ENCODE assay signal across 9 mouse cellular contexts in genomic region chr7:119850737-119851136, GRCm38 (mm10). TPM values are rescaled to one million over a fixed set of nuclear protein-coding genes. Genes with fewer than 3 reads are reported as not detected.
A peak's percentile ranks its signal among the peaks of the same experiment; 100 is the strongest.
DNase-seq lines count a peak whose midpoint lies in the region; ATAC-seq and TF ChIP-seq lines count a peak whose summit lies in the region.
"Had no signal": no experiment of that assay in that cellular context is flagged by ENCODE, and none has a peak within 500 bp of the region (broad histone marks: within the 10 kb centered on the region; RNA-seq: fewer than 3 reads in every experiment).

No protein-coding gene starts in this region.

- peak; percentile 75 for TF ChIP-seq EP300 in heart, adult 2 months (IDR thresholded peaks at IDR 0.05; ENCODE audit: insufficient read depth, low read depth, low read length)

- H3K4me3 ChIP-seq in heart, adult 2 months: no peak overlapping the region
- H3K4me3 ChIP-seq in heart, embryonic 12.5 days: no peak overlapping the region
- no peak overlapping the region for H3K4me3 ChIP-seq in myocyte
- no peak overlapping the region for H3K4me3 ChIP-seq in midbrain, embryonic 15.5 days
- H3K4me3 ChIP-seq: limb, embryonic 10.5 days had no signal

- H3K79me2 ChIP-seq in heart, adult 2 months (replicated peaks; ENCODE audit: control insufficient read depth, insufficient read depth, low read length): no peaks in the 10 kb centered on the region
- H3K79me2 ChIP-seq in myocyte (ENCODE audit: control insufficient read depth, insufficient read depth): no peaks in the 10 kb centered on the region

- no peak overlapping the region for H3ac ChIP-seq in myocyte (ENCODE audit: control insufficient read depth, insufficient read length)

- TF ChIP-seq POLR2A in heart, adult 2 months (IDR thresholded peaks at IDR 0.05; ENCODE audit: insufficient read depth, low read depth, low read length): no peak
- no peak for TF ChIP-seq POLR2A in myocyte (IDR thresholded peaks at IDR 0.05; ENCODE audit: insufficient read length, low read depth)

- no peak overlapping the region for H3K9ac ChIP-seq in heart, adult 2 months (ENCODE audit: low read depth, low read length)
- H3K9ac ChIP-seq in heart, embryonic 12.5 days: no peak overlapping the region
- H3K9ac ChIP-seq in midbrain, embryonic 15.5 days: no peak overlapping the region

- ATAC-seq in heart, embryonic 12.5 days (ENCODE audit: insufficient number of reproducible peaks, low FRiP score): no peak
- no peak for ATAC-seq in midbrain, embryonic 15.5 days (replicated peaks)

- no peak overlapping the region for H3K27ac ChIP-seq in heart, adult 2 months
- H3K27ac ChIP-seq in heart, embryonic 12.5 days (ENCODE audit: poor library complexity, severe bottlenecking): no peak overlapping the region
- no peak overlapping the region for H3K27ac ChIP-seq in midbrain, embryonic 15.5 days
- H3K27ac ChIP-seq: limb, embryonic 10.5 days had no signal

- H3K27me3 ChIP-seq in heart, adult 2 months (ENCODE audit: control insufficient read depth, insufficient read depth, low read length): no peaks in the 10 kb centered on the region
- H3K27me3 ChIP-seq in heart, embryonic 12.5 days (replicated peaks): no peaks in the 10 kb centered on the region
- H3K27me3 ChIP-seq in myocyte (ENCODE audit: control insufficient read depth, insufficient read depth, insufficient read length): no peaks in the 10 kb centered on the region
- no peaks in the 10 kb centered on the region for H3K27me3 ChIP-seq in midbrain, embryonic 15.5 days (replicated peaks)

- H3K4me1 ChIP-seq in heart, adult 2 months (ENCODE audit: control insufficient read depth, insufficient read depth, low read length): peaks cover 2% of the 10 kb centered on the region
- 0 out of 2 replicates have a peak, but pooled peaks cover 3% of the 10 kb centered on the region for H3K4me1 ChIP-seq in heart, embryonic 12.5 days (replicated peaks)
- H3K4me1 ChIP-seq in midbrain, embryonic 15.5 days: no peaks in the 10 kb centered on the region
- H3K4me1 ChIP-seq: limb, embryonic 10.5 days had no signal

- 40% methylated on average over 5 of the region's 5 CpGs for WGBS in heart, adult 2 months
- WGBS in heart, embryonic 12.5 days: 68% methylated on average over 5 of the region's 5 CpGs
- WGBS in midbrain, embryonic 15.5 days: 88% methylated on average over 5 of the region's 5 CpGs

- intact Hi-C loops in heart, adult 2 months (cut with DNase I): no loop called here

- TF ChIP-seq CTCF in heart, adult 2 months (IDR thresholded peaks at IDR 0.05): no peak

- no peaks in the 10 kb centered on the region for H3K9me3 ChIP-seq in heart, embryonic 12.5 days (replicated peaks)
- no peaks in the 10 kb centered on the region for H3K9me3 ChIP-seq in midbrain, embryonic 15.5 days
- H3K9me3 ChIP-seq: limb, embryonic 10.5 days had no signal

- H3K4me2 ChIP-seq in heart, embryonic 12.5 days: no peak overlapping the region
- H3K4me2 ChIP-seq in myocyte (ENCODE audit: low read depth): no peak overlapping the region
- no peak overlapping the region for H3K4me2 ChIP-seq in midbrain, embryonic 15.5 days

- peak; percentile 37 to 68 for DNase-seq in heart, adult 2 months
- peak; percentile 2 to 32 for DNase-seq in adrenal gland, postnatal 36 days
- DNase-seq in heart, postnatal 4 days: peak; percentile 19
- no peak for DNase-seq in retina, postnatal 1 day
- no peak for DNase-seq in thymus, adult 18-20 months

- H3K36me3 ChIP-seq in heart, adult 2 months (ENCODE audit: control insufficient read depth, insufficient read depth, low read length): peaks cover 2% of the 10 kb centered on the region; the same call in 1 of the 2 replicates
- peaks cover 32% of the 10 kb centered on the region for H3K36me3 ChIP-seq in heart, embryonic 12.5 days
- H3K36me3 ChIP-seq in myocyte (ENCODE audit: control insufficient read depth, insufficient read depth): peaks cover 11% of the 10 kb centered on the region
- no peaks in the 10 kb centered on the region for H3K36me3 ChIP-seq in midbrain, embryonic 15.5 days (replicated peaks)

TF ChIP-seq in myocyte, 11 proteins besides CTCF, POLR2A, EP300 and RAD21:
- TF ChIP-seq TCF12 (IDR thresholded peaks at IDR 0.05; ENCODE audit: insufficient read depth, poor library complexity, severe bottlenecking) (peak; percentile 60), REST (IDR thresholded peaks at IDR 0.05; ENCODE audit: insufficient read depth, insufficient read length) (no peak), POLR2AphosphoS2 (IDR thresholded peaks at IDR 0.05; ENCODE audit: insufficient read length, low read depth) (peak; percentile 64), E2F4 (IDR thresholded peaks at IDR 0.05; ENCODE audit: insufficient read depth) (no peak), SRF (IDR thresholded peaks at IDR 0.05; ENCODE audit: control insufficient read depth, insufficient read length, low read depth) (no peak), CEBPB (IDR thresholded peaks at IDR 0.05; ENCODE audit: insufficient read depth, poor library complexity, severe bottlenecking) (peak; percentile 87), MAX (IDR thresholded peaks at IDR 0.05; ENCODE audit: low read depth) (no peak), USF1 (IDR thresholded peaks at IDR 0.05; ENCODE audit: low read depth) (no peak), MYOD1 (IDR thresholded peaks at IDR 0.05; ENCODE audit: control insufficient read depth in 1 of 3, insufficient read length in 2 of 3, low read depth in 2 of 3) (peak; percentile 79 to 88 (median 87)), TCF3 (IDR thresholded peaks at IDR 0.05; ENCODE audit: insufficient read length, low read depth) (no peak), MYOG (IDR thresholded peaks at IDR 0.05; ENCODE audit: control insufficient read depth in 1 of 3, insufficient read depth in 1 of 3, insufficient read length in 2 of 3, low read depth in 2 of 3) (peak in 1 of 3 experiments; percentile 74)
TF ChIP-seq in myocyte: peak in this region for 5.

RNA-seq across cellular contexts. Expression of gene Lyrm1, which starts 44.9 kb away (rescaled TPM):
- 1 to 10 TPM; 9.1 to 9.6 TPM for total RNA-seq in heart, adult 2 months (2021)
- polyA plus RNA-seq in heart, adult 2 months (2012; rRNA removed): 5.9 and 8.6 TPM in 2 replicates
- 9.2 and 9.8 TPM in 2 replicates for polyA plus RNA-seq in heart, embryonic 12.5 days (2016; fragmentation: Nextera tagmentation; extraction: Ambion mirVana)
- 1 to 10 TPM; 6.4 to 7.3 TPM for total RNA-seq in adrenal gland, postnatal 36 days (2021)
- total RNA-seq in heart, postnatal 4 days (2021): 1 to 10 TPM; 4.9 to 5.0 TPM
- polyA plus RNA-seq in myocyte (2012; fragmentation: generic; extraction: Trizol): 5.2 TPM
- 18.0 and 18.6 TPM in 2 replicates for polyA plus RNA-seq in midbrain, embryonic 15.5 days (2015; fragmentation: Nextera tagmentation; extraction: Ambion mirVana)

RNA-seq across cellular contexts. Expression of gene Dcun1d3, which starts 45.4 kb away (rescaled TPM):
- 10 to 100 TPM; 12.6 to 14.6 TPM for total RNA-seq in heart, adult 2 months (2021)
- polyA plus RNA-seq in heart, adult 2 months (2012; rRNA removed): 3.7 and 6.5 TPM in 2 replicates
- polyA plus RNA-seq in heart, embryonic 12.5 days (2016; fragmentation: Nextera tagmentation; extraction: Ambion mirVana): 9.9 and 12.9 TPM in 2 replicates
- 10 to 100 TPM; 27.5 to 36.6 TPM for total RNA-seq in adrenal gland, postnatal 36 days (2021)
- total RNA-seq in heart, postnatal 4 days (2021): 10 to 100 TPM; 13.9 to 15.9 TPM
- polyA plus RNA-seq in myocyte (2012; fragmentation: generic; extraction: Trizol): 8.8 TPM
- 18.3 and 19.9 TPM in 2 replicates for polyA plus RNA-seq in midbrain, embryonic 15.5 days (2015; fragmentation: Nextera tagmentation; extraction: Ambion mirVana)

RNA-seq across cellular contexts. Expression of gene Eri2, which starts 56.9 kb away (rescaled TPM):
- 1 to 10 TPM; 1.7 TPM for total RNA-seq in heart, adult 2 months (2021)
- 0.92 and 1.4 TPM in 2 replicates for polyA plus RNA-seq in heart, adult 2 months (2012; rRNA removed)
- 17.4 and 17.8 TPM in 2 replicates for polyA plus RNA-seq in heart, embryonic 12.5 days (2016; fragmentation: Nextera tagmentation; extraction: Ambion mirVana)
- 1 to 10 TPM; 6.7 to 8.8 TPM for total RNA-seq in adrenal gland, postnatal 36 days (2021)
- total RNA-seq in heart, postnatal 4 days (2021): 1 to 10 TPM; 9.4 to 9.9 TPM
- polyA plus RNA-seq in myocyte (2012; fragmentation: generic; extraction: Trizol): 1.7 TPM
- polyA plus RNA-seq in midbrain, embryonic 15.5 days (2015; fragmentation: Nextera tagmentation; extraction: Ambion mirVana): 15.2 and 16.3 TPM in 2 replicates

RNA-seq across cellular contexts. Expression of gene Rexo5, which starts 56.9 kb away (rescaled TPM):
- 1 to 10 TPM in 1 of 2 experiments, under 1 TPM in 1; 0.75 to 1.2 TPM for total RNA-seq in heart, adult 2 months (2021)
- 0.53 and 3.3 TPM in 2 replicates for polyA plus RNA-seq in heart, adult 2 months (2012; rRNA removed)
- 18.7 and 22.8 TPM in 2 replicates for polyA plus RNA-seq in heart, embryonic 12.5 days (2016; fragmentation: Nextera tagmentation; extraction: Ambion mirVana)
- 1 to 10 TPM; 7.6 to 7.8 TPM for total RNA-seq in adrenal gland, postnatal 36 days (2021)
- total RNA-seq in heart, postnatal 4 days (2021): 10 to 100 TPM in 1 of 2 experiments, 1 to 10 TPM in 1; 7.3 to 14.9 TPM
- 3.3 TPM for polyA plus RNA-seq in myocyte (2012; fragmentation: generic; extraction: Trizol)
- 10.1 and 10.8 TPM in 2 replicates for polyA plus RNA-seq in midbrain, embryonic 15.5 days (2015; fragmentation: Nextera tagmentation; extraction: Ambion mirVana)

Comparison
In these comparisons a context has a peak if more than half of its experiments do, and no peak if none do; other contexts are left out.
1. DNase-seq: peak in heart, adult 2 months (2 of 2), adrenal gland, postnatal 36 days (2 of 2) and heart, postnatal 4 days (single experiment); none in retina, postnatal 1 day (single experiment) and thymus, adult 18-20 months (0 of 2).